Mouse (Mus musculus) A20 (cell line): ENCODE data around the gene Cmip.

ENCODE experiments used
- DNase-seq: peaks from one replicate; pipeline ENCODE4 v3.0.0-alpha.2; 2011; ENCODE audit warnings: low read depth, low spot score

Gene Cmip

DNA sequence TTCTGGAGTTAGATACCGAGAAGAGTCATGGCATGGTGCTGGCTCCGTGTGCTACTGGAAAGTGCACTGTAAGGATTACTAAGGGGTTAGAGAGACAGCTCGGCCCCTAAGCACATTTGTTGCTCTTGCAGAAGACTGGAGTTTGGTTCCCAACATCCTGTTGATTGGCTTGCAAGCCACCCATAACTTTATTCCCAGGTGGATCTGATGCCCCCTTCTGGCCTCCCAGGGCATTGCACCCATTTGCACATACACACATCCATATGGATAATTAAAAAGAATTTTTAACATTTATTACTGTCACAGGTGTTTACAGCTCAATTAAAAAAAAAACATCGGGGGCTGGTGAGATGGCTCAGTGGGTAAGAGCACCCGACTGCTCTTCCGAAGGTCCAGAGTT, 207.7 kb downstream of the Cmip start:
- no peak for DNase-seq

DNA sequence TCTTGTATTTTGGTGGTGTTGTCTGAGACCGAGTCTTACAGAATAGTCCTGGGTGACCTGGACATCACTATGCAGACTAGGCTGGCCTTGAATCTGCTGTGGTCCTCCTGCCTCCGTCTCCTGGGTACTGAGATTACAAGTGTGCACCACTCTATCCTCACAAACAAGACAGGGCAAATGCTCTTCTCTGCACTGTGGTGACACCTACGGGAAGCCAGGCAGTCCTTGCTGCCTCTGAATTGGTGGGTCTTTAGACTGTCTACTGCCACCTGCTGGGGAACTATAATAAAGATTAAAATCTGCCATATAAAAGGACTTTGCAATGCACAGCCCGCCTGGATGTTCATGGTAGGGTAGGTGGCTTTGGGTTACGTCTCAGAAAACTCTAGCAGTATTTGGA, 208.4 kb downstream of the Cmip start:
- peak; percentile 86 for DNase-seq

DNA sequence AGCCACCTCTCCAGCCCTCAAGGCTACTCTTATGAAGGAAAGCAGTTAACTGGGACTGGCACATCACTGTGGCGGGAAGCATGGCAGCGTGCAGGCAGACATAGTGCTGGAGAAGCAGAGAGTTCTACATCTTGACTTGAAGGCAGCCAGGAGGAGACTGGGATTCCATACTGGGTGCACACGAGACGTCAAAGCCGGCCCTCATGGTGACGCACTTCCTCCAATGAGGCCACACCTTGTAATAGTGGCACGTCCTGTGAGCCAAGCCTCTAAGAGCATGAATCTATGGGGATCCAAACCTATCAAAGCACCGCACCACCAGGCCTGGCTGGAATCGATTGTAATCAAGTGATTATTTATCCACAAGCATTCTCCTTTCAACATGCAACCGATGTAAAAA, 210.6 kb downstream of the Cmip start:
- no peak for DNase-seq

DNA sequence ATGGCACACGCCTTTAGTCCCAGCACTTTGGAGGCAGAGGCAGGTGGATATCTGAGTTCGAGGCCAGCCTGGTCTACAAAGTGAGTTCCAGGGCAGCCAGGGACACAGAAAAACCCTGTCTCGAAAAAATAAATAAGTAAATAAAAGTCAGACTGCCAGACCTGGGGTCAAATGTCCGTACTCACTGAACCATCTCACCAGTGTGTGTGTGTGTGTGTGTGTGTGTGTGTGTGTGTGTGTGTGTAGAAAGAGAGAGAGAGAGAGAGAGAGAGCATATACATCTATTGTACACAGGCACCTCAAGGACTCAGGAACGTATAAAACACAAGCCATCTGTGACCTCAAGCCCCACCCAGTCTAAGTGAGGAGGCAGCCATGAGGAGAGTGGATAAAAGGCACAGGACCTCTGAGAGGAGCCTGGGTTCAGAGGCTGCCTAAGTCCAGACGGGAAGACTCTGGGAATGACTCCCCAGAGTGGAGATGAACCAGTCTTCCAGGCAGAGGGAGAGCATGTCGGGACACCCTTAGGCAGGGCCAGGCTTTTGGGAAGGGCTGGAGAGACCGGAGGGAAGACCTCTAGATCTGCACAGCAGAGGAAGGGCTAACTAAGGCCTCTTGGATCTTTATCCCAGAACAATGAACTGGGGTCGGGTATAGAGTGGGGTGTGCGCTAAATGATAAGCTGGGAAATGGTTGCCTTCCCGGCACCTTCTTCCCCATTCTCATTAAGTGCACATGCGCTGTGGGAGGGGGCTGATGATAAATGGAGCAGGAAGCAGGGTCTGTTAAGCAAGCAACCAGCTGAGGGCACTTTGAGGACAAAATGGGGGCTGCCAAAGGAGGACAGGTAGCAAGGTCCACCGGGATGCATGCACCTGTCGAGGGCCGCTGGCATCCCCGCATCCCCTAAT, 212.8 kb downstream of the Cmip start:
- DNase-seq, result no peak

DNA sequence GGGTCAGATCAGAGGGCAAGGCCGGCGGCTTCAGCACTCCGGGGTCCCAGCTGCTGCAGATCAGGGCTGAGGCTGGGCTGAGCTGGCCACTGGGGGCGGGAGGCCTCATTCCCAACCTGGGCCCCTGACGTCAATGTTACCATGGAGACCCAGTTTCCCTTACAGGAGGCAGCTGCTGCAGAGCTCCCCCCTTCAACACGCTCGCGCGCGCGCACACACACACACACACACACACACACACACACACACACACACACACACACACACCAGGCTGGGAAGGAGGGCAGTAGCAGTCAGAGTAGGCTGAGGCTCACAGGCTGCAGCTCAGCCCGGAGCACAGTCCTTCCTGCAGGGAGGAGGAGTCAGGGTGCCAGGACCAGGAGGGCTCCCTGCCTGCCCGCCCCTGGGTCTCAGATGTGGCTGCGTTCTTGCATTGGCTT, 213.5 kb downstream of the Cmip start:
- DNase-seq, result no peak

DNA sequence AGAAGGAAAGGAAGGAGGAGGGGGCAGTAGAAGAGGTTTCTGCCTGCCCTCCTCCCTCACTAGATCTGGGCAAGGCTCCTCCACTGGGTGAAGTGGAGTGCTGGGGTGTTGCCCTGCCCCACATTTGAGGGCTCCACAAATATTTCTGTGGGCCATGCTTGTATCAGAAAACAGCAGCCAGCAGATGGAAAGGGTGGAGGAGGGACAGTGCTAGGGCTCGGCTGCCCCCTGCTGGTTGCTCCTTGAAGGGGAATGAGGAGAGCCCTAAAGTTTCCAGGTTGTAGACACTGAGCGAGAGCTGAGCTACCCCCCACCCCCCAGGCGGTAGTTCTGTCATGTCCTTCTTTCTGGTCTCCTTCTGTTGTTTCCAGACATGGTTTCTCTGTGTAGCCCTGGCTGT, 214.3 kb downstream of the Cmip start:
- peak; percentile 77 for DNase-seq

DNA sequence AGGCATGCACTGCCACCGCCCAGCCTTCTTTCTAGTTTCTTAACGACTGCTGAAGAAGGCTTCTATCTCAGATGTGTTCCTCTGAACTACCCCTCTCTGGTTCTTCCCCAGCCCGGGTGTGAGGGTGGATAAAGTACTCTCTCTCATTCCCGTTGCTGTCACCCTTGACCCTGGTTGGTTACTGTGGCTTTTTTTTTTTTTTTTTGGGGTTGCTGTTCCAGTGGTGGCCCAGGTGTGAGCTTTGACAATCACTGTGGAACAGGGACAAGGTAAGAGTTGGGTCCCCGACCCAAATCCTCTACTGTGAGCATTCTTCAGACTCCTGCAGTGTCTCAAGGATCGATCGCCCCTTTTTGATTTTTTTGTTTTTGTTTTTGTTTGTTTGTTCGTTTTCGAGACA, 214.8 kb downstream of the Cmip start:
- DNase-seq, result no peak

DNA sequence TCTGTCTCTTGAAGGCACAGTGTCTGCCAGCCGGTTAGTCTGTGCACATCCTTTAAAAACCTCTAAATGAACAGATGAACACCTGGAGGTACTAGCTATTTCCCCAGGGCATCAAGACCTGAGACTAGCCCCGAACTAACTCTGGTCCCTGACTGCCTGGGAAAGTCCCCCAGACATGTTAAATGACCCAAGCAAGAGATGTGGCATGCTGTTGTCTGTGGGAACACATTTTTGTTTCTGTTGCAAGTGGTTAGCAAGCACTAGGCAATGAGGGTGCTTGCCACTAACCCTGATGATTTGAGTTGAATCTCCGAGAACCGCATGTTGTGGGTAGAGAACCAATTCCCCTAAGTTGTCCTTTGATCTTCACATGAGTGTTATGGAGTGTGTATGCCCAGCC, 215.5 kb downstream of the Cmip start:
- DNase-seq, result peak; percentile 69

DNA sequence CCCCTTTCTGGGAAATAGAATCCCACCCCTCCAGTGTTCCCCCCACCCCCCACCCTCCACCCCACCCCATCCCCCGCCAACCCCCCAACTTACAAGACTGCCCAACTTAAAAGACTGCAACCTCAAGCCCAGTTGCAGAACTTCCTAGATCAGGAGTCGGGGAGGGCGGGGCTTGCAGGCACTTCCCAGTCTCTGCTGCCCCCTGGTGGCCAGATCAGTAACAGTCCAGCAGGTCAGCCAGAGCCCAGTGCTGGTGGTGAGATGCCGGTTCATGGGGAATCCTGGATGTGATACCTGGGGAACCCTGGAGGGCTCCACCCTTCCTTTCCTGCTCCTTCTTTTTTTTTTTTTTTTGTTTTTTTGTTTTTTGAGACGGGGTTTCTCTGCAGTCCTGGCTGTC, 218.1 kb downstream of the Cmip start:
- peak; percentile 91 for DNase-seq

DNA sequence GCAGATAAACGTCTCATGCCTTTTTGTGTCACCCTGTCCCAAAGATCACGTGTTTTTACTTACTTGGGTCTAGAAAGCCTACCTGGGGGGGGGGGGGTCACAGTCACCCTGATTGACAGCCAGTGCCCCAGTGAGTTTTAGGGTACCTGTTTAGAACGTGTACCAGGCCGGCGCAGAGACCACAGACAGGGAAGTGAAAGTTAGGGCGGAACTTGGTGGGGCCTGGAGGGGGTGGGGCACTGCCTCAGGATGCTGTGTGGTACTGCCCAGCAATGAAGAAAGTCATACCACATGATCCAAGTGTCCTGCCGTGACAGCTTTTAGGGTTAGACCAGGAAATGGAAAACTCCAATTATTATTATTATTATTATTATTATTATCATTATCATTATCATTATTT, 219.0 kb downstream of the Cmip start:
- peak; percentile 95 for DNase-seq

DNA sequence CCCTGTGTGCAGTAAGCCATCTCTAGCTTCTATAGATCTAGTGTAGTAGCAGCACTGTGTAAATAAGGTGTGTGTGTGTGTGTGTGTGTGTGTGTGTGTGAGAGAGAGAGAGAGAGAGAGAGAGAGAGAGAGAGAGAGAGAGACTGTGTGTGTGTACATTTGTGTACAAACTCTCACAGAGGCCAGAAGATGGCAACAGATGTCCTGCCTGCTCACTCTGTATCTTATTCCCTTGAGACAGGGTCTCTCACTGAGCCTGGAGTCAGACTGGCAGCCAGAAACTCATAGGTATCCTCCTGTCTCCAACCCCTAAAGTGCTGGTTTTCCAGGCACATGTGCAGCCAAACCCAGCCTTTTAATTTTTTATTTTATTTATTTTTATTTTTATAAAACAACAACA, 221.2 kb downstream of the Cmip start:
- DNase-seq, result peak; percentile 43

DNA sequence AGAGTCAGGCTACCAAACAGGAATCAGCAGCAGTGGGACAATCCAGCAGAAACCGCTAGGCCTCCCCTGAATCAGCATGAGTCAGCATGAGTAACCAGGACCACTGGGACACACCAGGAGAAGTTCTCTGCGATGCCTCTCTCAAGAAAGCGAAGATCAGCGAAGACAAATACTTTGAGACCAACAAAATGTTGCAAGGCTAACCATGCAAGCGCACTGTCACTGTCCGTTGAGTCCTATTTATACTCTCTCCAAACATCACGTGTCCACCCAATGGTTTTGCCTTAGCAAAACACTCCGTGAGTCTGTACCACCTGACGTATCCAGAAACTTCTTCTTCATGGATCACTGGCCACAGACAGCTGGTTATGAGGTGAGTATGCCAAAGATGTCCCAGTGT, 223.1 kb downstream of the Cmip start:
- DNase-seq, result peak; percentile 17

DNA sequence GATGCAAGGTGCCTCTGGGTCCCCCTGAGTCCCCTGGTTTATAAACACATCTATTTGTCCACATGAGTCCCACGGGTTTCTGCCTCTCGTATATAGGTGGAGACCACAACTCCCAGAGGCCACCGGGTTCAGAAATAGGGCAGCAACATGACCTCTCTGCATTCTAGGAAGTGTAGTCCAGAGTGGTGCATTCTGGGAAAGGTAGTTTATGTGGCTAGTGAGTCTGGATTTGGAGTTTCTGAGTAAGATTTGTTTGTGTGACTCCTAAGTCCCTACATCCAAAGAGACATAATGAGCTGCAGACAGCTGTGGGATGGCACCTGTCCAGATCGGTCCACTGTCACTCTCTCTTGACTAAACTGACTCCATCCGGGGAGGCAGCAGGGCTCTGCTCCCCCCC, 223.7 kb downstream of the Cmip start:
- DNase-seq, result peak; percentile 89

DNA sequence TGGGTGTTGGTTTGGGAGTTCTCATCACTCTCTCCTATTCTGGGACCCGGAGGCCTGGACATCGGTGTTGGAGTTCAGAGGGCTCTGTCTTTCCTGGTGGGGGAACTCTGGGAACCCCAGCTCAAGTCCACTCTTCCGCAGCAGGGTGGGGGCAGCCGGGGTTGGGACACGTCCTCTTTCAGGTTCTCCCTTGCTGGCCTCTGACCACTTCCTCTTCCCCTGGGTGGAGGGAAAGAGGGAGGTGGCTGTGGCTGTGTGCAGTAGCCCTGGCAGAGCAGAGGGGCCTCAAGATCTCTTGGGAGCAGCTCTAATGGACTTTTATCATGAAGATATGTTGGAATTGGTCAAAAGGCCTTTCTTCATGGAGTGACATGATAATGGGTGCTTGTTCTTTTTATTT, 225.0 kb downstream of the Cmip start:
- peak; percentile 80 for DNase-seq

DNA sequence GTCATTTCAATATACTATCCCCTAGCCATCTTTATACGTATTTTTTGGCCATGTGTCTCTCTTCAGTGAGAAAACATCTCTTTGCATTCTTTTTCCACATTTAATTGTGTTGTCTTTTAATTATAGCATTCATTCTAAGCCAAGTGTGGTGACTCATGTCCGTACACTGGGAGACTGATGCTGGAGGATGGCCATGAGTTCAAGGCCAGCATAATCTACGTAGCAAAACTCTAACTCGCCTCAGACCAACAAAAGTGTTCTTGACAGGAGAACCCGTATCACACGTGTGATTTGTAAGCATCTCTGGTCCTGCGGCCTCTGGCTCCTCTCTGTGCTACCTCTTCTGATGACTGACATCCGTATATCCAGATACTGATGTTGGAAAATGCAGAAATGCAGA, 227.9 kb downstream of the Cmip start:
- no peak for DNase-seq

DNA sequence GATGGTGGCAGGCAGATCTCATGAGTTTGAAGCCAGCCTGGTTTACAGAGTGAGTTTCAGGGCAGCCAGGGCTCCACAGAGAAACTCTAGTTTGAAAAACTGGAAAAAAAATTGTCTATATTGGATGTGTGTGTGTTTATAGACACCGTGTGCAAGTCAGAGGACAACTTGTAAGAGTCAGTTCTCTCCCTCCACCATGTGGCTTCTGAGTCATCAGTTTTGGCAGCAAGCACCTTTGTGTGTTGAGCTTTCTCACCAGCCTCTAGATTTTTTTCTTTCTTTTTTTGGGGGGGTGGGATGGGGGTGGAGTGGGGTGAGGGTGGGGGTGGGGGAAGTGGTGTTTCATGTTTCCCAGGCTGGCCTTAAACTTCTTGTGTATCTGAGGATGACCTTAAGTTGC, 228.5 kb downstream of the Cmip start:
- no peak for DNase-seq

DNA sequence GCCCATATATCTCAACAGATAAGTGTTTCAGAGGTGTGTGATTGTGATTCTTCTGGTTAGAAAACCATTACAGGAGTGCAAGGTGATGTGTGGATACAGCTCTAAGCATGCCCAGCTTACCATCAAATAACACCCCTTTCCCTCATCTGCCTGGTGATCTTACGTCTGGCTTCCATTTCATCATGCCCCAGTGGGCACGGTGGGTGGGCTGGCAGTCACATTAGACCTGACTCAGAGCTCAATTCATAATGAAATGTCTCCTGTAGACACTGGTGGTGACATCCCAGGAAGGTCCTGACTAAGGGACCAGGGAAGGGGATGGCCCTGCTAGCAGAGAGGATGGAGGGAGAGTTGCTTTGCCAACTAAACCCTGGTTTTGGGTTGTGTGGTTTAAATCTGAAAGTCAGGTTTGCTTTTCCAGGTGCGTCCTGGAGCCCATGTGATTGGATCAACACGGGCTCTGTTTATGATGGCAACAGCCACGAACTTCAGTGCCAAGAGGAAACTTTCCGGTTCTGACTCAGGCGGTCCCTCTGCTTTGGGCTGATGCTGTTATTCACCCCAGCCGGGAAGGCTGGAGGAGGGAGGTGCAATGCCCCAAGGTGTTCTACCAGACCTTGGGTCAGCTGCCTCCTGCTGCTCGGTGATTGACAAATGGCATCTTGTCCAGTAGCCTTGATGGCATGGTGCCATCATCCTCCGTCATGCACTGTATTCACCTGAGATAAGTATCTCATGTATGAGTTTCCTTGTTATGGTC, 231.6 kb downstream of the Cmip start:
- no peak for DNase-seq

DNA sequence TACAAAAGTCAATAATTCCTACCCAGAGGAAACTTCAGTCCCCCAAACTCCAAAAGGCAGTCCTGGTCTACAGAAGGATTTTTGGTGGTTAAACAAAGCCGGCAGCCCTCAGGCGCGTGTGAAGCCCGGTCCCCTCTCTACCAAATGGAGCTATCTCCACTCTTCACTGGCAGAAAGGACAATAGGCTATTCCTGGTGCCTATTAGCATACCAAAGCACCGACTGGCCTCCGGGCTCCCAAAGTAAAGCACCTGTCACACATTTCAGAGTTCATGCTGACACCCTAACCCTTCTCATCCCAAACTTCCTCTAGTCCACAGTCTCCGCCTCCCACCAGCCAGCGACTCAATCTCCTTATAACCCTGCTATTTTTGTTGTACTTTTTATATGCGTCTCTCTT, 236.7 kb downstream of the Cmip start:
- DNase-seq, result no peak

DNA sequence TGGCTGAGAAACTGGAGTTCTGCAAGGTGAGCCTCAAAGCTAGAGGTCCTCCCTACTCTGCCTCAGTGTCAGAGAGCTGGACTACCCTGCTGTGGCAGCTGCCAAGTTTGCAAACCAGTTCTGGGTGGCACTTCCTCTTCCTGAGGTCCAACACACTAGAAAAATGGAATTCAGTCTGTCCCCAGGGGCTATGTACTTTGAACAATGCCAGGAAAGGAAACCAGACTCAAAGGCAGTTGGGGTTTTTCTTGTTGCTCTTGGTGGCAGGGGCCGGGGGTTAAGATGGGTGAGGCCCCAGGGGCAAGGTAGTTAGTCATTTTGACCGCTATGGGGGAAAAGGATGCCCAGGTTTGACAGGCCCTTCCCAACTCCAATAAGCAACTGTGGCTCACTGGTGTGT, 238.0 kb downstream of the Cmip start:
- DNase-seq, result peak; percentile 45

DNA sequence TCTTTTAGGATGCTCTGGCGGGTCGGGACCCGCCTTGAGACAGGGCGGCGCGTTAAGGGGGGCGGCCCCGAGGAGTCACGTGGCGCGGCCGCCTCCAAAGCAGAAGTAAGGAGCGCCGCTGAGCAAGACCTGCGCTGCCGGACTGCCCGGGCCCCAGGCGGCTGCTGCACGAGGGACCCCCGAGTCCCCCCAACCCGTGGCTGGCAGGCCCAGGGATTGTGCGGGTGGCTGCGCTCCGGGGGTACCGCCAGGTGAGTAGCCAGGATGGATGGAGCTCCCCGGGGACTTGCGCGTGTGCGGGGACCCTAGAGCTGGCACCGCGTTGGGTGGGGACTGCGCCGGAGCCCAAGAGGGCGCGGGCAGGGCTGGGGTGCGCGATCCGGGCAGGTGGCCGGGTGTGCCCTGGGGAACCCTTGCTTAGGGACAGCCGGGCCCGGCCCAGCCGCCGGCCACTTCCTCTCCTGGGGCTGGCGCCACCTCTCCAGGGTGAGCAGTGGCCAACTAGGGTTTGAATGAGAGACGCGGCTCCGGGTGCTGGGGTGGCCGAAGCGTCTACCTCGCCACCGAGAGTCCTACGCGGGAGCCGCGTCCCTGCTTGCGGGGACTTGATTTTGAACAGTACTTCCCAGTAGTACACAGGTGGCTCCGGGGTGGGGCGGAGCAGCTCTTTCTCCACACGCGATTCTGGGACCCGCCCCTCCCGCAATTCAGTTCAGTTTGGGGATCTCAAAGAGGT, 241.5 kb downstream of the Cmip start, which contains the start of gene Plcg2:
Plcg2 (plus strand) TSS at position 113 of the 736 bp plus-strand sequence.
- DNase-seq, result peak; percentile 91

DNA sequence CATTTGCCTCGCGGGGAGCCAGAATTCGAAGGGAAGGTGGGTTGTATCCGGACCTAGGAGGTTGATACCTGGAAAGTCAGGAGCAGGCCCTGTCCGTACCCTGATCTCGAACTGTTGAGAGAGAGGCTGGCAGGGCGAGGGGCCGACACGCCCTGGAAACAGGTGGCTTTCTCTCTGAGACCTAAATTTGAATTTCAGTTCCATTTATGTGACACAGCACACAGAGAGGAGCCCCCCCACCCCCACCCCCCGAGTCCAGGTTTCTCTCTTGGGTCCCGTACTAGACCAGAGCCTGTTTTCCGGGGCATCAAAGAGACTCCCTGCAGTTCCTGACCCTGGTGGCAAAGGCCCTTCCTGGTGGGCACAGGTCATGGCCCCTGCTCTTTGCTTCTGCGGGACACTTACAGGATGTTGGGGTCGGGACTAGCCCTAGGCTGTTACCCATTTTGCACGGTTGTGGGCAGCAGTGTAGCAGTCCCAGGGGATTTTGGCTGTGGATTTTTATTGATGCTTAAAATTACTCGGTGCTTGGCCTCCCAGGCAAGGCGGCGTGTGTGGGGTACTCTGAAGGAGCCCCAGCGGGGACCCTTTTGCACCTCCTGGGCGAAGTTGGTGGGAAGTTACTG, 242.2 kb downstream of the Cmip start:
- DNase-seq, result peak; percentile 93
